Mouse (Mus musculus): ENCODE results near the gene Ybx1. TPM values are rescaled to one million over a fixed set of nuclear protein-coding genes. Genes with fewer than 3 reads are reported as not detected.

The Ybx1 gene
- total RNA-seq, 2 experiments from 2014 or later = 178 to 187 TPM

- DNase-seq (ENCODE audit: low spot score in 2 of 2) = no peak
These were observed 19.2 kb downstream of the Ybx1 start for GRCm38 (mm10) chr4:119275226-119275625.

GRCm38 (mm10) chr4:119274627-119275026 lies 19.8 kb downstream of the Ybx1 start:
- DNase-seq (ENCODE audit: low spot score in 2 of 2) = no peak

- no peak for DNase-seq (ENCODE audit: low spot score in 2 of 2)
These were observed 27.8 kb downstream of the Ybx1 start for GRCm38 (mm10) chr4:119266606-119267005.

GRCm38 (mm10) chr4:119263459-119263858 lies 30.9 kb downstream of the Ybx1 start:
- DNase-seq (ENCODE audit: low spot score in 2 of 2) = no peak

GRCm38 (mm10) chr4:119262483-119262882 lies 31.9 kb downstream of the Ybx1 start:
- DNase-seq (ENCODE audit: low spot score in 2 of 2) = no peak

GRCm38 (mm10) chr4:119261087-119261713 lies 33.2 kb downstream of the Ybx1 start:
- no peak for DNase-seq (ENCODE audit: low spot score in 2 of 2)

- no peak for DNase-seq (ENCODE audit: low spot score in 2 of 2)
These were observed 34.8 kb downstream of the Ybx1 start for GRCm38 (mm10) chr4:119259344-119260254.

GRCm38 (mm10) chr4:119257083-119257482 lies 37.3 kb downstream of the Ybx1 start:
- no peak for DNase-seq (ENCODE audit: low spot score in 2 of 2)

GRCm38 (mm10) chr4:119255351-119255750 lies 39.1 kb downstream of the Ybx1 start, which contains the start of gene Cldn19:
Gene Cldn19 (plus strand): TSS chr4:119255414.
- no peak for DNase-seq (ENCODE audit: low spot score in 2 of 2)

GRCm38 (mm10) chr4:119254012-119254618 lies 40.3 kb downstream of the Ybx1 start:
- DNase-seq (ENCODE audit: low spot score in 2 of 2) = peak; percentile 31 to 54

GRCm38 (mm10) chr4:119252025-119252808 lies 42.2 kb downstream of the Ybx1 start:
- no peak for DNase-seq (ENCODE audit: low spot score in 2 of 2)

GRCm38 (mm10) chr4:119248407-119248965 lies 45.9 kb downstream of the Ybx1 start:
- DNase-seq (ENCODE audit: low spot score in 2 of 2) = no peak

- peak; percentile 74 to 76 for DNase-seq (ENCODE audit: low spot score in 2 of 2)
These were observed 46.8 kb downstream of the Ybx1 start for GRCm38 (mm10) chr4:119247462-119248235.

- DNase-seq (ENCODE audit: low spot score in 2 of 2) = no peak
These were observed 47.6 kb downstream of the Ybx1 start for GRCm38 (mm10) chr4:119246688-119247225.

- DNase-seq (ENCODE audit: low spot score in 2 of 2) = peak; percentile 25 to 49
These were observed 48.4 kb downstream of the Ybx1 start for GRCm38 (mm10) chr4:119245961-119246360.

GRCm38 (mm10) chr4:119245556-119245955 lies 48.8 kb downstream of the Ybx1 start:
- peak; percentile 73 to 83 for DNase-seq (ENCODE audit: low spot score in 2 of 2)

GRCm38 (mm10) chr4:119244468-119245240 lies 49.8 kb downstream of the Ybx1 start:
- peak; percentile 65 to 74 for DNase-seq (ENCODE audit: low spot score in 2 of 2)

GRCm38 (mm10) chr4:119242571-119242970 lies 51.8 kb downstream of the Ybx1 start:
- DNase-seq (ENCODE audit: low spot score in 2 of 2) = no peak

GRCm38 (mm10) chr4:119241664-119242063 lies 52.7 kb downstream of the Ybx1 start:
- peak; percentile 46 to 59 for DNase-seq (ENCODE audit: low spot score in 2 of 2)
